Mouse (Mus musculus) midbrain, embryonic 12.5 days (tissue): Measurements from ENCODE around the gene Slc25a33. TPM values are rescaled to one million over a fixed set of nuclear protein-coding genes. Genes with fewer than 3 reads are reported as not detected.

Experiments
- ATAC-seq: fragments of 200-750 bp; cut with Nextera tagmentation; 2 replicates; pipeline ENCODE4 v1.8.0; 2017; ENCODE audit warnings: low read depth, moderate TSS enrichment, moderate library complexity; ENCODE audit not compliant: low FRiP score
- H3K27ac ChIP-seq: fragments of 300-500 bp; sonication (generic); replicated peaks from 2 replicates; pipeline ENCODE4 v1.5.1; 2016; ENCODE audit warnings: mild to moderate bottlenecking
- H3K27me3 ChIP-seq: fragments of 300-500 bp; sonication (generic); 2 replicates; pipeline ENCODE4 v1.6.1; 2016; ENCODE audit warnings: mild to moderate bottlenecking
- H3K36me3 ChIP-seq: fragments of 300-500 bp; sonication (generic); 2 replicates; pipeline ENCODE4 v1.6.1; 2016
- H3K4me1 ChIP-seq: fragments of 300-500 bp; sonication (generic); 2 replicates; pipeline ENCODE4 v1.6.1; 2016
- H3K4me2 ChIP-seq: fragments of 300-500 bp; sonication (generic); replicated peaks from 2 replicates; pipeline ENCODE4 v1.6.1; 2016; ENCODE audit warnings: mild to moderate bottlenecking, moderate library complexity
- H3K4me3 ChIP-seq: fragments of 300-500 bp; sonication (generic); 2 replicates; pipeline ENCODE4 v1.5.1; 2016; ENCODE audit warnings: mild to moderate bottlenecking
- H3K9ac ChIP-seq: fragments of 300-500 bp; sonication (generic); replicated peaks from 2 replicates; pipeline ENCODE4 v1.6.1; 2016; ENCODE audit warnings: mild to moderate bottlenecking, moderate library complexity
- H3K9me3 ChIP-seq: fragments of 300-500 bp; sonication (generic); 2 replicates; pipeline ENCODE4 v1.6.1; 2016; ENCODE audit warnings: mild to moderate bottlenecking
- WGBS: fragments of 180-500 bp; shearing (Covaris S2); methylation state at CpG from one replicate; pipeline ENCODE4 v1.1.7; 2016; 5-methylcytosine and 5-hydroxymethylcytosine counted together
- polyA plus RNA-seq: library from polyadenylated mRNA; unstranded; fragments of >200 nt; fragmentation: Nextera tagmentation; extraction: Ambion mirVana; gene quantifications from 2 replicates; pipeline ENCODE4 v1.2.1, GENCODE M21; 2016

The Slc25a33 gene
- polyA plus RNA-seq, 1 experiment from 2014 or later = 17.3 TPM

DNA sequence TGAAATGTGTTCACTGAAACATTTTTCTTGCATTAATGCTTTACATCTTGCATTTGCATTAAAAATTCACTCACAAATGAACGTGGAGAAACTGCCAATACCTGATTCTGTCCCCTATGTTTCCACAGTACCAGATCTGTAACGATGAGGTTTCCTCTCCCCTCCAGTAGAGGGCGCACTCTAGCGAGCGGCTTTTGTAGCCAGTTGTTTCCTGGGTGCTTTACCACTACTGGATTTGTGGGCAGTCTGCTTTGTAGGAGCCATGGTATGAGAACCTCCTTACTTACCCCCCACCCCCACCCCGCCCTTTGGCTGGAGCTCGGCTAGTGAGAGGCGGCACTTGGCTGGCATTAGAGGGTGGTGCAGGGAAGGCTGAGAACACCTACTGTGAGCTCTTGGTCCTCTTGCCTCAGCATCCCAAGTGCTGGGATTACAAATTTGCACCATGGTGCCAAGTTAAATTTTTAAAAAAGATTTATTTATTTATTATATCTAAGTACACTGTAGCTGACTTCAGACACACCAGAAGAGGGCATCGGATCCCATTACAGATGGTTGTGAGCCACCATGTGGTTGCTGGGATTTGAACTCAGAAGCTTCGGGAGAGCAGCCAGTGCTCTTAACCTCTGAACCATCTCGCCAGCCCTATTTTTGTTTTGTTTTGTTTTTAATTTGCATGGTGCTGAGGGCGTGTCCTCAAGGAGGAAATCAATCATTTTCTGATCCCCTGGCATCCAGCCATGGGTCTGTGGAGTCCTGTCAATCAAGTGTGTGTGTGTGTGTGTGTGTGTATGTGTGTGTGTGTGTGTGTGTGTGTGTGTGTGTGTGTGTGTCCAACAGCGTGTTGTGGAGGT lies 19.3 kb upstream of the Slc25a33 start:
- ATAC-seq = no peak
- WGBS = 48% methylated on average over 13 of the region's 13 CpGs
- H3K4me1 ChIP-seq = peaks cover 3% of the 10 kb centered on the region; the same call in 1 of the 2 replicates
- no peak overlapping the region for H3K9ac ChIP-seq
- H3K4me2 ChIP-seq = no peak overlapping the region
- H3K36me3 ChIP-seq = no peaks in the 10 kb centered on the region
- H3K4me3 ChIP-seq = no peak overlapping the region
- H3K9me3 ChIP-seq = no peaks in the 10 kb centered on the region
- peaks cover 11% of the 10 kb centered on the region for H3K27me3 ChIP-seq
- H3K27ac ChIP-seq = no peak overlapping the region

DNA sequence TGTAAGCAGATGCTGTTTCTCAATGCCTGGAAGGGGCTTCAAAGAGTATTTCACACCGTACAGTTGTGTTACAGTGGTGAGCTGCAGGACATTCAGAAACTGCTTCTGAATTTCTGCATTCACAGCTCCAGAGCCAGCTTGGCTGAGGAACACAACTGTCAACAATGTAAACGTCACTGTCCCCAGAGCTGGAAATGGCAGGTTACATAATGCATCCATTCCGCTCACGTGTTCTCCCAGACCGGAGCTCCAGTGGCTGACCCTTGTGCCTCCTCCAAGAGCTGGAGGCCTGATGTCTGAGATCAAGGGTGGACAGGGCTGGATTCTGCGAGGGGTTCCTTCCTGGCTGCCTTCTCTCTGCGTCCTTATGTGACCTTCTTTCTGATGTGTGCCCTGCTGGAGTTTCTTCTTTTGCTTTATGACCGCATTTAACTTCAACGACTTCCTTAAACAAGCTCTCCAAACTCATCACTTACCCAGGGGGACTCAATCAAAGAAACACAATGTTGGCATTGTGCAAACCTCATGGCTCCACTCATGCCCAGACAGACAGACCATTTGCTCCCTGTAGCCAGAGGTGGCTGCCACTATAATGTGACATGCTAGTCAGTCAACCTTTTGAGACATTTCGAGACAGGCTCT lies 18.2 kb upstream of the Slc25a33 start:
- no peak for ATAC-seq
- Histone ChIP-seq H3K27me3 (peaks cover 9% of the 10 kb centered on the region), H3K4me2 (no peak overlapping the region), H3K4me1 (peaks cover 3% of the 10 kb centered on the region; the same call in 1 of the 2 replicates), H3K4me3 (no peak overlapping the region), H3K9ac (no peak overlapping the region), H3K9me3 (no peaks in the 10 kb centered on the region), H3K27ac (no peak overlapping the region), H3K36me3 (no peaks in the 10 kb centered on the region)
- WGBS = 75% methylated on average over 10 of the region's 10 CpGs

DNA sequence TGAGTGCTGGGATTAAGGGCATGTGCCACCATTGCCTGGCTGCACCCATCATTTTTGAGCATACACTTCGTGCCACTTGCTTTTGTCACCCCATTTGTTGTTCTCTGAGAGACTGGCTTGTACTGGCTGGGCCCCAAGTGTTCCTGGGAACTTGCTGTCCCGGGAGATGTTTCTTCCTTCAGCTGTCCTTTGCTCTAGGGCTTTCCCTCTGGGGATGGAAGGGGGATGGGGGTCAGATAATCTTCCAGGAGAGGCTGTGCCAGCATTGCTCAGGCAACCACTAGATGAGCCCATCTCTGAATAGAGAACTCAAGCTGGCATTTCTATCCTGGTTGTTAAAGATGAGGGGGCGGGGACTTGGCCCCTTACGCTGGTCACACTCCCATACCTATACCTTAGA lies 17.4 kb upstream of the Slc25a33 start:
- Histone ChIP-seq H3K4me1 (peaks cover 3% of the 10 kb centered on the region; the same call in 1 of the 2 replicates), H3K27ac (no peak overlapping the region), H3K9me3 (no peaks in the 10 kb centered on the region), H3K4me3 (no peak overlapping the region), H3K9ac (no peak overlapping the region), H3K36me3 (no peaks in the 10 kb centered on the region), H3K27me3 (peaks cover 8% of the 10 kb centered on the region), H3K4me2 (no peak overlapping the region)
- WGBS = 76% methylated on average over 4 of the region's 4 CpGs
- no peak for ATAC-seq

DNA sequence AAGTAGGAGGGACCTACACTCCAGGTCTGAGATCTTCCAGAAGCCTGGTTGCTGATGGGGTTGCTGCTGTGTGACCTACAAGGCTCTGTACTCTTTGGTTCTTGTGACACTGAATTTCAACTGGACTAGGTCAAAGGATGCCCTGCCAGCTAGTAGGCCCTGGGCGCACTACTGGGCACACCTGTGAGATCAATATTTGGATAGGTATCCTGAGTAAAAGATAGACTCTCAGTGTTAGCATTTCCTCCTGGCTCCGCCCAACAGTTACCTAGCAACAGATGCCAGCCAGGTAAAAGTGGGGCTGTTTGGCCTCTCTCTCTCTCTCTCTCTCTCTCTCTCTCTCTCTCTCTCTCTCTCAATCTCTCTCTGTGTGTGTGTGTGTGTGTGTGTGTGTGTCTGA lies 16.9 kb upstream of the Slc25a33 start:
- no peak for ATAC-seq
- H3K9ac ChIP-seq = no peak overlapping the region
- no peak overlapping the region for H3K4me2 ChIP-seq
- peaks cover 3% of the 10 kb centered on the region for H3K27me3 ChIP-seq
- H3K9me3 ChIP-seq = no peaks in the 10 kb centered on the region
- H3K36me3 ChIP-seq = no peaks in the 10 kb centered on the region
- H3K27ac ChIP-seq = no peak overlapping the region
- H3K4me3 ChIP-seq = no peak overlapping the region
- peaks cover 3% of the 10 kb centered on the region; the same call in 1 of the 2 replicates for H3K4me1 ChIP-seq
- WGBS = 98% methylated on average over 2 of the region's 2 CpGs

DNA sequence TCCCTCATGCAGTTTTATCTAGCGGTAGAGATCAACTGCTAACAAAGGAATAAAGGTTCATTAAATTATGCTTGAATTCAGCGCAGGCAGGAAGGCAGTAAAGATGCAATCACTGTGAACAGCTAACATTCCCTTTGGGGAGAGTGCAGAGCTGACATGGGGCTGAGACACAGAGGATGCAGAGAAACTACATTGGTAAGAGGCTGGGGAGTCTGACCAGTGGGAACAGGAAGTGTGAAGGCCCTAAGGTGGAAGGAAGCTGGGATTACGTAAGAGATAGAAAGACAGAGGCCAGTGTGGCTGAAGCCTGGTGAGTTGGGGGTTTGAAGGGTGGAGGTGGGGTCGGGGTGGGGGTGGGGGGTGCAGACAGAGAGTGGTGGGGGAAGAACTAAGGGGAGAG lies 16.5 kb upstream of the Slc25a33 start:
- Histone ChIP-seq H3K4me3 (no peak overlapping the region), H3K4me2 (no peak overlapping the region), H3K36me3 (no peaks in the 10 kb centered on the region), H3K9me3 (no peaks in the 10 kb centered on the region), H3K27ac (no peak overlapping the region), H3K9ac (no peak overlapping the region), H3K4me1 (peaks cover 3% of the 10 kb centered on the region; the same call in 1 of the 2 replicates), H3K27me3 (no peaks in the 10 kb centered on the region; the same call in none of the 2 replicates)
- no peak for ATAC-seq
- 71% methylated on average over 4 of the region's 4 CpGs for WGBS

DNA sequence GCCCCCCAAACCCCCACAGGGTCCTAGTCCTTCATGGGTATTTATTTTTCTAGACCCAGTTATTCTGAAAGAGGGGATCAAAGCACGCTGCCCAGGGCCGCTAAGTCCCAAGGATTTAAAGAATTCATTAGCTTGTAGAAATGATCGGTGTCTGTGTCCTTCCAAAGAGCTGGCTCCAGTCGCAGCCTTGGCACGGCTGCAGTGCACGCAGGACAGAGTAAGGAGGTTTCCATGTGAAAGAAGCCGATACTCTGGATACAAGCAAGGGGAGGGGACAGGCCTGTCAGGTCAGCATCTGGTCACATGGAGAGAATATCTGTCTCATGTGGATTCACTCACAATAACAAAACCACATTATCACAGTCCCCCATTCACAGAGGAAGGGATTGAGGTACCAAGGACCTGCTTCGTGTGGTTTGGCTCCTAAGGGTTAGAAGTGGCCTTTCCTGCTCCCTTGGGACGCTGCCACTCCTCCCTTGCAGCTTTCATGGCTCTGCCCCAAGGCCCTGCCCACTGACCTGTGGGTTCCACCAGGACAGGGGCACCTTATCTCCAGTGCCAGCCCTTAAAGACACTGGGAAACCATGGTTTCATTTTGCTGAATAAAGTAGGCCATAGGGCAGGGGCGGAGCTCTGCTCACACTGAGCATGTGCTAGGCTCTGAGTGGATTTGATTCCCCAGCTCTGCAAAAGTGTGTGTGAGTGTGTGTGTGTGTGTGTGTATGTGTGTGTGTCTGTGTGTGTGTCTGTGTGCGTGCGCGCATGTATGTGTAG lies 15.5 kb upstream of the Slc25a33 start:
- H3K27me3 ChIP-seq = no peaks in the 10 kb centered on the region; the same call in none of the 2 replicates
- H3K36me3 ChIP-seq = no peaks in the 10 kb centered on the region
- H3K9ac ChIP-seq = no peak overlapping the region
- H3K9me3 ChIP-seq = no peaks in the 10 kb centered on the region
- H3K4me2 ChIP-seq = no peak overlapping the region
- peaks cover 3% of the 10 kb centered on the region; the same call in 1 of the 2 replicates for H3K4me1 ChIP-seq
- WGBS = 69% methylated on average over 13 of the region's 13 CpGs
- no peak for ATAC-seq
- no peak overlapping the region for H3K27ac ChIP-seq
- H3K4me3 ChIP-seq = no peak overlapping the region

DNA sequence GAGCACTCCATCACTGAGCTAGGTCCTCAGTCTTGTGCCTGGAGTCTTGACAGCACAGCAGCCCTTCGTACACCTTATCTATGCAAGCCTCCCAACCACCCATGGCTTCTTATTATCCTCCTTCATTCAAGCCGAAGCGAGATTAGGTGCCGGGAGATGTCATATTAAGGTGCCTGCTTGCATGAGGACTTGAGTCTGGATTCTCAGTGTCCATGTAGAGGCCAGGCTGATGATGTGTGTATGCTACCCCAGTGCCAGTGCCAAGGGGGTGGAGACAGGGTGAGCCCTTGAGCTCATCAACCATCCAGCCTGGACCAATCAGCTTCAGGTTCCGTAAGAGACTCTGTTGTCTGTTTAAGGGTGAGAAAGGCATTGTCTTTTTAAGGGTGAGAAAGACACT lies 10.8 kb upstream of the Slc25a33 start:
- Histone ChIP-seq H3K36me3 (no peaks in the 10 kb centered on the region), H3K9me3 (no peaks in the 10 kb centered on the region), H3K4me1 (peaks cover 3% of the 10 kb centered on the region; the same call in 1 of the 2 replicates), H3K4me2 (no peak overlapping the region), H3K9ac (no peak overlapping the region), H3K27me3 (no peaks in the 10 kb centered on the region), H3K27ac (no peak overlapping the region), H3K4me3 (no peak overlapping the region)
- 84% methylated on average over 5 of the region's 5 CpGs for WGBS
- ATAC-seq = no peak

DNA sequence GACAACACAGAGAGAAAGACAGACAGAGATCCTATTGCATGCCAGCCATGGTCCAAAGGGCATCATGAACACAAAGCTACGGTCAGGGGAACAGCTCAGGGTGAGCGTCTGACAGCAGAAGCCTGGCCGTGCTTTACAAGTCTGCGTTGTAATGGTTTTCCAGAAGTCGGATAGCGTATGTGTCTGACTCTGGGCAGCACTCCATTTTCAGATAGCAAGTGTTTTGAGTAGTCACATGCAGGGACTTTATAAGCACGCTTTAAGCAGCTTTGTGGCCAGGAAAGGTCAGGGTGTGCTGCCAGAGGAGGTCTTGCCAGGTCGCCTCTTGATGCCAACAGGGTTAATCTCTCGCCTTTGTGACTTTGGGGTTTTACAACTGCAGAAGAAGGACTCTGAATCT lies 10.3 kb upstream of the Slc25a33 start:
- H3K27ac ChIP-seq = no peak overlapping the region
- no peaks in the 10 kb centered on the region for H3K4me1 ChIP-seq
- WGBS = 85% methylated on average over 9 of the region's 9 CpGs
- no peaks in the 10 kb centered on the region for H3K36me3 ChIP-seq
- no peak for ATAC-seq
- H3K27me3 ChIP-seq = no peaks in the 10 kb centered on the region; the same call in 1 of the 2 replicates
- H3K4me2 ChIP-seq = no peak overlapping the region
- H3K9ac ChIP-seq = no peak overlapping the region
- H3K9me3 ChIP-seq = no peaks in the 10 kb centered on the region
- no peak overlapping the region for H3K4me3 ChIP-seq

DNA sequence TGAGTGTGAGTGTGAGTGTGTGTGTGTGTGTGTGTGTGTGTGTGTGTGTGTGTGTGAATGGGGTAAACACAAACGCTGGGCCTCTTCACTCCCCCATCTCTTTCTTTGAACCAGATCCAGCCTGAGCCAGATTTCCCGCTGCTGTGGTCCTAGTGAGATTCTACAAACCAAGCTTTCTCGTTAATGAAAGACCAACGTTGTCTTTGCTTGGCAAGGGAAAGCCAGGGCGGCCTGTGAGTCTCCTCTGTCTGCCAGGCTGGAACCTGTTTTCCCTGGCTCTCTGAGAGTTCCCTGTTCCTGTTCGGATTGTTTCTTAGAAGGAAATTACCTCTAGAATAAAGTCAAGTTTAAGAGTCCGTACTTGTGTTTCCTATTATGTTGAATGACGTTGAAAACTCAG lies 8.9 kb upstream of the Slc25a33 start:
- no peak overlapping the region for H3K9ac ChIP-seq
- H3K27me3 ChIP-seq = no peaks in the 10 kb centered on the region; the same call in 1 of the 2 replicates
- no peaks in the 10 kb centered on the region for H3K9me3 ChIP-seq
- no peak overlapping the region for H3K27ac ChIP-seq
- no peak overlapping the region for H3K4me2 ChIP-seq
- no peak for ATAC-seq
- no peaks in the 10 kb centered on the region for H3K36me3 ChIP-seq
- WGBS = 87% methylated on average over 8 of the region's 8 CpGs
- no peaks in the 10 kb centered on the region for H3K4me1 ChIP-seq
- H3K4me3 ChIP-seq = no peak overlapping the region

DNA sequence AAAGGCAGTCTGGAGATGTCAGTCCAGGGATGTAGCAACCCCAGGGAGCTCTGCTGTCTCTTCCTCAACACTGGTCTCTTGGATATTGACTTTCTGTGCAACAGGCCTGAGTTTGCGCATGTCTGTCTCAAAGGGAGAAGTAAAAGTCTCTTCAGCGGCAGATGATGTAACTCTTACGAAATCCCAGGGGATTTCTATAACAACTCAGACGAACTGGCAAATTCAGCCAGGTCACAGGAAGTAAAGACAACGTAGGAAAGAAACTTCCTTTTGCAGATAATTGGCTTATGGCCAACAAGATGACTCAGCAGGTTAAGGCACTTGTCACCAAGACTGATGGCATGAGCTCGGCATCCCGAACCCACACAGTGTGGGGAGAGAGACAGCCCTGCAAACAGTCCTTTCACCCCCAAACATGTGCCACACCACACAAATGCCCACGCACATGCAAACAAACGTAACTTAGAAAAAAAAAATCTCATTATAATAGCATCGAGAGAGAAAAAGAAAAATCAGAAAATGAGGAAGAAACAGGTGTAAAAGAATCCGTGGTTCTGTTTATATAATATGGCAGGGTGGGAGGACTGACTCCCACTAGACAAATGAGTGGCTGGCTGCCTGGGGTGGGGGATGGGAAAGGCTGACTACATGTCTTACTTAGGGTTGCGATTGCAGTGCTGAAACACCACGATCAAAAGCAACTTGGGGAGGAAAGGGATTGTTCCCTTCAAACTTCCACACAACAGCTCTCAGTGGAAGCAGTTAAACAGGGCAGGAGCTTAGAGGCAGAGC lies 6.7 kb upstream of the Slc25a33 start:
- peaks cover 18% of the 10 kb centered on the region for H3K27me3 ChIP-seq
- 82% methylated on average over 13 of the region's 13 CpGs for WGBS
- H3K4me1 ChIP-seq = no peaks in the 10 kb centered on the region

DNA sequence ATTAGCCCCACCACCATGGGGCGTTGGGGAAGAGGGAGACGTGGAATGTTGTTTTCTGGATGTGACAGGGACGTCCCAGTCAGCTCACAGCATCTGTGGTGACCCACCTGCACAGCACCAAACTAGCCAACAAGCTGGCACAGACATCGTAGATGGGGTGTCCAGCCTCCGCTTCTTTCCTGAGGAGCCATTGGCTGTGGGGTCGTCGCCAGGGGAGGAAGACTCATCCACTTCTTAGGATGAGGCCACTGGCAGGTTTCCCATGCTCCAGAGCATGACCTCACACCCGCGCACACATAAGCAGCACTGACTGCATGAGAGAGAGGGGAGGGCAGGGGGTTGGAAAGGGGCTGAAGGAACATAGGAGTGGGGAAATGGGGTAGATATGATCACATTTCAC lies 5.9 kb upstream of the Slc25a33 start:
- Histone ChIP-seq H3K4me1 (no peaks in the 10 kb centered on the region), H3K27ac (no peak overlapping the region), H3K9me3 (no peaks in the 10 kb centered on the region), H3K36me3 (no peaks in the 10 kb centered on the region), H3K4me2 (no peak overlapping the region), H3K4me3 (no peak overlapping the region), H3K27me3 (peaks cover 24% of the 10 kb centered on the region), H3K9ac (no peak overlapping the region)
- ATAC-seq = no peak
- WGBS = 84% methylated on average over 9 of the region's 9 CpGs

More for the DNA sequence above, 6.7 kb upstream of the Slc25a33 start:
- no peak for ATAC-seq
- H3K9ac ChIP-seq = no peak overlapping the region
- no peak overlapping the region for H3K4me3 ChIP-seq
- H3K9me3 ChIP-seq = no peaks in the 10 kb centered on the region
- no peaks in the 10 kb centered on the region for H3K36me3 ChIP-seq
- H3K4me2 ChIP-seq = no peak overlapping the region
- no peak overlapping the region for H3K27ac ChIP-seq
